1 mouse cellular context compared by ENCODE assay signal in the genomic region with DNA sequence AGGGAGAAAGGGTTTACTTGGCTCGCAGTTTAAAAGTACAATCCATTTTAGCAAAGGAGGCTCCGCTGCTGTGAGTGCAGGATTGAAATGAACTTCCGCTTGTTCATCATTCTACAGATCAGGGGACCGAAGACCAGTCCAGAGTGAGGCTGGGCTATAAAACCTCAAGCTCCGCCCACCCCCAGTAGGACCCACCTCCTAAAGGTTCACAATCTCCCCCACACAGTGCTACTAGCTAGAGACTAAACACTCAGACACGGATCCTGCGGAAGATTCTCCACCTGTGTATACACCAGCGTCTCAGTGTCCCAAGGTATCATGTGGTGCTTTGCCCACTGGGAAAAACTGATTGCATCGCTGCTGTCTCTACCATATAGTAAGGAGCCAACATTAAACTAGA.
TF ChIP-seq lines count a peak whose summit lies in the region.

No protein-coding gene starts in this region.

TF ChIP-seq in ES-E14, 5 proteins besides CTCF, POLR2A, EP300 and RAD21:
- TF ChIP-seq HCFC1 (IDR thresholded peaks at IDR 0.05; ENCODE audit: borderline replicate concordance, insufficient read depth, low read length) (no peak), CHD2 (IDR thresholded peaks at IDR 0.05; ENCODE audit: low read depth, low read length) (no peak), ZNF384 (IDR thresholded peaks at IDR 0.05; ENCODE audit: low read depth, low read length) (no peak), ZC3H11A (IDR thresholded peaks at IDR 0.05; ENCODE audit: borderline replicate concordance, low read depth, low read length) (no peak), MAFK (IDR thresholded peaks at IDR 0.05; ENCODE audit: insufficient read depth, low read depth, low read length) (no peak)
